Mouse (Mus musculus) left cerebral cortex, adult 2 months (tissue): ENCODE measurements around the gene Adamts2. TPM values are rescaled to one million over a fixed set of nuclear protein-coding genes. Genes with fewer than 3 reads are reported as not detected.

Experiments used
- DNase-seq, 2 experiments: peaks; one replicate each; pipeline ENCODE4 v3.0.0; 2021 to 2022; ENCODE audit warnings: low spot score in 2 of 2, mixed read lengths in 1 of 2; ENCODE audit errors: extremely low spot score in 1 of 2
- H3K27ac ChIP-seq: fragments of 200-600 bp; 2 replicates; pipeline ENCODE4 v1.8.1; 2022
- H3K4me3 ChIP-seq: fragments of 200-600 bp; 2 replicates; pipeline ENCODE4 v1.8.1; 2022
- CTCF ChIP-seq: fragments of 200-600 bp; IDR thresholded peaks from 2 replicates; pipeline ENCODE4 v1.8.1; 2022; ENCODE audit warnings: antibody characterized with exemption, mild to moderate bottlenecking, moderate library complexity
- intact Hi-C: fragments of 180-260 bp; cut with DNase I; formaldehyde crosslinking; loops from one replicate; pipeline ENCODE4 v1.15.1; 2025
- total RNA-seq, 2 experiments: library from RNA; stranded (reverse); gene quantifications; 2 replicates each; pipeline ENCODE4 v1.2.3; 2021

Gene Adamts2
- total RNA-seq, 2 experiments from 2014 or later: 10.9 to 13.0 TPM

GRCm38 (mm10) chr11:50718862-50719261, 117.0 kb downstream of the Adamts2 start:
- Histone ChIP-seq H3K27ac (no peak overlapping the region), H3K4me3 (no peak overlapping the region)
- intact Hi-C loops: no loop called here
- no peak for TF ChIP-seq CTCF
- DNase-seq: no peak

DNA sequence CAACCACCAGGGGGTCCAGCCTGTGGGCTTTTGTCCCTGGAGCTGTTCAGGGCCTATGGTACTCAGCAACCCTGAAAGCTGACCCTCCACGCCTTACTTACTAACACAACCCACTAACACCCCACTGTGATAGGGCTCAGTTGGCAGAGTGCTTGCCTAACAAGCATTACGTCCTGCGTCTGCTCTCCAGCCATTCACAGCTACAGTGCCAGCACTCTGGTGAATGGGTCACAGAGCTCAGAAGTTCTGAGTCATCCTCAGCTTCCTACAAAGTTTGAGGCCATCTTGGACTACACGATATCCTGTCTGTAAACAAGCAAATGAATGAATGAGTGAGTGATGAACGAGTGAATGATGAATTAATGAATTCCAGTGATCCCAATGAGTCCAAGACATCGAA, 118.5 kb downstream of the Adamts2 start:
- no peak overlapping the region for H3K4me3 ChIP-seq
- intact Hi-C loops: no loop called here
- TF ChIP-seq CTCF: no peak
- no peak for DNase-seq
- H3K27ac ChIP-seq: no peak overlapping the region

DNA sequence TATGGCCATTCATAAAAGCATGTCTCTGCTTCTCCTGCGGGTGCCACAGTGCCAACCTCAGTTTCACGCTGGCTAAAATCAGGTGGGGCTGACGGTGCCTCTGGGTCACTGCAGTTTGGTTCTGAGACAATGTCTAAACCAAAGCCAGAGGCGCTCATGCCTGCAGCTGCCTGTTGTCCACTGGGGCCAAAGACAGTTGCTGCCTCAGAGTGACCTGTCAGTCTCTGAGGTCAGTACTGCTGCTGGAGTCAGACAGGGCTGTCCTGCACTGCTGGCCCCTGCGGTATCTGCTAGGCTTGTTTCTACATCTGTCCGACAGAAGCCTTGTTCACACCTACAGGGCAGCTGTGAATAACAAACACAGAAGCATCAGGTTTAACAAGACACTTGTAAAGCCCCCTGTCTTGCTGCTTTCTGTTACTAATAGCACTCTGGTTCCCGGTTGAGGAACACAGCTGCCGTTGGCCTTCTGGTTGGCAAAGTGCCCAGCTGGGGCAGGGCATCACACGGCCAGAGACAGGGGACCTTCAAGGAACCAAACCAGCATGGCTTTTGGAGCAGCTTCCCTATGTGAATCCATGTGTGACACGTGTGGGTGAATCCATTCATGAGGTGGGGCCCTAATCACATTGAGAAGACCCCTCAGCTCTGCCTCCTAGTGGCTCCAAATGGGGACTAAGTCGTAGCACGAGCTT, 119.1 kb downstream of the Adamts2 start:
- no peak overlapping the region for H3K27ac ChIP-seq
- DNase-seq: no peak
- no peak; the same call in 1 of the 2 replicates for TF ChIP-seq CTCF
- intact Hi-C loops: no loop called here
- no peak overlapping the region for H3K4me3 ChIP-seq

GRCm38 (mm10) chr11:50725595-50725994, 123.7 kb downstream of the Adamts2 start:
- intact Hi-C loops: no loop called here
- Histone ChIP-seq H3K27ac (no peak overlapping the region), H3K4me3 (no peak overlapping the region)
- TF ChIP-seq CTCF: no peak
- DNase-seq: no peak

DNA sequence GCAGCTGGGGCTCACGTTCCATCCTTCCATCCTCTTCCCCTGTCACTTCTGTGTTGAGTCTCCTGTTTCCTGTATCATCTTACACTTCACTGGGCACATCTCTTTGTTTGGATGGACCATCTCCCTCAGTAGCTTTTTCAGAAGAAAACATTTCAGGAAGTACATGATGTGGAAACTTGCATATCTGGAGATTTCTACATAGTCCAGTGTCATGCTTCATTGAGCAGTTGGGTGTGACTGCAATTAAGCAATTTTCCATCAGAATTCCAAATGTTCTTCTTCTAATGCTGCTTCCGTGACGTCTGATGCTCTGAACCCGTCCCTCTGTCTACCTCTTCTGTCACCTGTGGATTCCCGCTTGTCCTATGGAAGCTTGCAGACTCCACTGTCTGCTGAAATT, 124.2 kb downstream of the Adamts2 start:
- TF ChIP-seq CTCF: no peak
- H3K4me3 ChIP-seq: no peak overlapping the region
- intact Hi-C loops: no loop called here

DNA sequence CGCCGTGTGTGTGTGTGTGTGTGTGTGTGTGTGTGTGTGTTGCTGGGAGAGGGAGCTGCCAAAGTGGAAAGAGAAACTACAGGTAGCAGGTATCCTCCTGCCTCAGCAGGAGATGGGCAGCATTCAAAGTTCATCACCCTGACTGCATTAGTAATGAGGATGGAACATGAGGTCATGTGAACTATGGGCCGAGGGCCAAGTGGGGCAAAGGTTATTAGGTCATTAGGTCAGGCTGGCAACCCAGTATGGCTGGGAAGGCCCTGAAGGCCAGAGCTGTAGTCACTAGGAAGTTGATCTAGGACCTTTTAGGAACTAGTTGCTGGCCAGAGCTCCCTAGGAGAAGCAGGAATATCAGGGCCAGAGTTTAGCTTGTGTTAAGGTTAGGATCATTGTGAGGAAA, 131.3 kb downstream of the Adamts2 start:
- TF ChIP-seq CTCF: no peak
- intact Hi-C loops: no loop called here
- H3K4me3 ChIP-seq: no peak overlapping the region
- no peak for DNase-seq
- H3K27ac ChIP-seq: no peak overlapping the region

More for the DNA sequence above, 124.2 kb downstream of the Adamts2 start:
- H3K27ac ChIP-seq: no peak overlapping the region
- no peak for DNase-seq

- Histone ChIP-seq H3K4me3 (no peak overlapping the region), H3K27ac (no peak overlapping the region)
- intact Hi-C loops: no loop called here
- TF ChIP-seq CTCF: peak; percentile 35
- DNase-seq: no peak
Measured at GRCm38 (mm10) chr11:50734129-50734528, 132.2 kb downstream of the Adamts2 start.

DNA sequence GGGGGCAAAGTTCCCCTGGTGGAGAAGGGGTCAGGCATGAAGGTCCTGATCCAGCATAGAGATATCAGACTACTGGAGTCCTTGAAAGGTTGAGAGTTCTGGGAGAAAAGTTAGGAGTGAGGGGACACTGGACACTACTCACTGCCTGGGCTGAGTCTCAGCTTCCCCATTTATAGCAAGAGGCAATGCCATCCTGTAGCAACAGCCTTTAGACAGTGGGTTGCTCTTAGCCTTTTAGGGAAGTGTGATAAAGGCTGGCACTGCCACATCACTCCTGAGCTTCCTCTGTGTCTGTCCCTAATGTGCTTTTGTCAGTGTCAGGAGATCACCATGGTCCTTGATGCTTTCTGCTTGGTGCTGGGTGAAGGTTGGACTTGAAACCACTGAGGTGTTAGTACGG, 134.7 kb downstream of the Adamts2 start:
- TF ChIP-seq CTCF: no peak
- intact Hi-C loops: no loop called here
- DNase-seq: no peak
- H3K4me3 ChIP-seq: no peak overlapping the region
- H3K27ac ChIP-seq: no peak overlapping the region

DNA sequence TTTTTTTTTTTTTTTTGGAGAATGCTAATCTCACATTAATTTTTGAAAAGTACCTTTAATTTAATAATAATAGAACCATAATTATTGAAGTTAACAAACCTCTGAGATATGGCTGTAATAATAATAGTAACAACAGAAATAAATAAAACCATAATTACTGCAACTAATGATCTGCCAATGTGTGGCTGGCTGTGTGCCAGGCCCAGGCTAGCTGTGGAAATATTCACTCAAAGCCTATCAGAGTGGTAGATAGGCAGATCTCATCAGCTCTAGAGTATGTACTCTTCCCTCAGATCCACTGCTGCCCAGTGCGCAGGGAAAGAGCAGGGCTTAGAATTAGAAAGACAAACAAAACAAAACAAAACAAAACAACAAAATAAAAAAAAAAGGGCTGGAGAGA, 136.6 kb downstream of the Adamts2 start:
- H3K4me3 ChIP-seq: no peak overlapping the region
- no peak for TF ChIP-seq CTCF
- no peak for DNase-seq
- no peak overlapping the region for H3K27ac ChIP-seq
- intact Hi-C loops: no loop called here

GRCm38 (mm10) chr11:50739453-50739852, 137.6 kb downstream of the Adamts2 start:
- intact Hi-C loops: no loop called here
- no peak for TF ChIP-seq CTCF
- no peak for DNase-seq

DNA sequence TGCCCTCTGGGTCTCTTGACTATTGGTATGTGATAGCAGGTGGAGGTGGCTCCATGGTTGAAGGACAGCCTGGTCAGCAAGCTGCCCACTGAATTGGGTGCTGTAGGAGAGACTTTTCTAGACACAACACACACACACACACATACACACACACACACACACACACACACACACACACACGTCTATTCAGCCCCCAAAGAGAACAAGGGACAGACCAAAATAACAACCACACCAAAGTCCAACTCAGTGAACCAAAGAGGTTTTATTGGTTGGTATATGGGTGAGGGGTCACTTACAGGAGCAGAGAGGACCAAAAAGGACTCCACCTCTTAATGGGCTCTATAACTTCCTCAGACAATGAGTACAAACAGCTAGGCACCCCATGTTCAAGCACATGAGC, 140.3 kb downstream of the Adamts2 start:
- no peak for DNase-seq
- Histone ChIP-seq H3K4me3 (no peak overlapping the region), H3K27ac (no peak overlapping the region)
- TF ChIP-seq CTCF: no peak
- intact Hi-C loops: no loop called here

More at GRCm38 (mm10) chr11:50739453-50739852, 137.6 kb downstream of the Adamts2 start:
- H3K27ac ChIP-seq: no peak overlapping the region
- no peak overlapping the region for H3K4me3 ChIP-seq

DNA sequence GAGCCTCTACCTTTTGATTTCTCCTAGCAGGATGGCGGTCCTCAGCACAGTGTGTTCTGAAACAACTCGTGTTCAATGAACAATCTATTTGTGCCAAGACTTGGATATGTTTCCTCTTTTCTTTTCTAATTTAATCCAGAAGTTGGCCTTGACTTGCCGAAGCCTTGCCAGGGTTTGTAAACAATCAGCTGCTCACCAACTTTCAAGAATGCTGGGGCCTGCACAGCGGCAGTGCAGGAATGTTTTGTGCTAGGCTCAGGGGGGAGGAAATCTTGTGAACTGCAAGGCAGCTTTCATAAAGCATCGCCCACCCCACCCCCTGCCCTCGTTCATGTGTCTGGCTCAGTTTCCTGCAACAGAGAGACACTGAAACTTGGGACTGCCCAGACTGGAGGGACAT, 143.1 kb downstream of the Adamts2 start:
- no peak for TF ChIP-seq CTCF
- no peak overlapping the region for H3K4me3 ChIP-seq
- DNase-seq: peak; percentile 31 to 33
- no peak overlapping the region for H3K27ac ChIP-seq
- intact Hi-C loops: no loop called here

DNA sequence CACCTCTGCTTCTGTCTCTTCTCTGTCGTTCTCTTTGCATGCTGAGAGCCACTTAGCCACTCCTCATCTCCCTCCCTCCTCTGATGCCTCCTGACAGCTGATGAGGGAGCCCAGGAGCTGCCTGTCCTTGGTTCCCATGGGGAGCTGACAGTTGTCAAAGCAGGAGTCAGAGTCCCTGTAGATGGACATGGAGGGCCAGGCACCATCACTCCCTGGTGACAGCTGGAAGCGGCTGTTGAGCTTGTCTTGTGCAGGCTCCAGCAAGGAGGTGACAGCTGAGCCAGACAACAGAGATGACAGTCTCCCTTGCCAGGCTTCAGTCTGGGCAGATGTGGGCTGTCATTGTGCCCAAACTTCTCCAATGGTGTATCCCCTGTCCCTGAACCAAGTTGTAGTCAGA, 144.6 kb downstream of the Adamts2 start:
- H3K4me3 ChIP-seq: no peak overlapping the region
- DNase-seq: no peak
- no peak for TF ChIP-seq CTCF
- intact Hi-C loops: no loop called here
- no peak overlapping the region for H3K27ac ChIP-seq
